Mouse (Mus musculus) 3134 (cell line): Measurements from ENCODE around the gene Ehd1.

Source experiments
- DNase-seq: peaks from one replicate; pipeline ENCODE4 v3.0.0-alpha.2; 2011; ENCODE audit warnings: low spot score; ENCODE audit not compliant: insufficient read length; ENCODE audit errors: extremely low read depth

The Ehd1 gene

GRCm38 (mm10) chr19:6260428-6260827, 16.1 kb upstream of the Ehd1 start:
- no peak for DNase-seq

- DNase-seq: no peak
Measured at GRCm38 (mm10) chr19:6260946-6261345, 15.6 kb upstream of the Ehd1 start.

- DNase-seq: no peak
Measured at GRCm38 (mm10) chr19:6261379-6261778, 15.1 kb upstream of the Ehd1 start.

- no peak for DNase-seq
Measured at GRCm38 (mm10) chr19:6262222-6262621, 14.3 kb upstream of the Ehd1 start.

- DNase-seq: no peak
Measured at GRCm38 (mm10) chr19:6262839-6263433, 13.6 kb upstream of the Ehd1 start.

- DNase-seq: no peak
Measured at GRCm38 (mm10) chr19:6264200-6264599, 12.3 kb upstream of the Ehd1 start.

GRCm38 (mm10) chr19:6264945-6265344, 11.6 kb upstream of the Ehd1 start:
- DNase-seq: no peak

DNA sequence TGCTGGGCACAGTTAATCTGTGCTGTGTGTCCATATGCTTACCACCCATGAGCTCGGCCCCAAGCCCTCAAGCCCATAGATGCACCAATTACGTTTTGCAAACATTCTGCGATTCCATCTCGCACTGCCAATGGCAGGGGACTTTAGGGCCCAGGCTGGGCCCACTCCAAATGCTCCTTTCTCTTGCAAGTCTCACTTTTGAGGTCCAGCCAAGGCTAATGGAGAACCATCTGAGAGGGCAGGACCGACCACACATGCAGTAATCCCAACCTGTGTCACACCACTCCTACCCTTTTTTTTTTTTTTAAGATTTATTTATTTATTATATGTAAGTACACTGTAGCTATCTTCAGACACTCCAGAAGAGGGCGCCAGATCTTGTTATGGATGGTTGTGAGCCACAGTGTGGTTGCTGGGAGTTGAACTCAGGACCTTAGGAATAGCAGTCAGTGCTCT, 10.8 kb upstream of the Ehd1 start:
- no peak for DNase-seq

DNA sequence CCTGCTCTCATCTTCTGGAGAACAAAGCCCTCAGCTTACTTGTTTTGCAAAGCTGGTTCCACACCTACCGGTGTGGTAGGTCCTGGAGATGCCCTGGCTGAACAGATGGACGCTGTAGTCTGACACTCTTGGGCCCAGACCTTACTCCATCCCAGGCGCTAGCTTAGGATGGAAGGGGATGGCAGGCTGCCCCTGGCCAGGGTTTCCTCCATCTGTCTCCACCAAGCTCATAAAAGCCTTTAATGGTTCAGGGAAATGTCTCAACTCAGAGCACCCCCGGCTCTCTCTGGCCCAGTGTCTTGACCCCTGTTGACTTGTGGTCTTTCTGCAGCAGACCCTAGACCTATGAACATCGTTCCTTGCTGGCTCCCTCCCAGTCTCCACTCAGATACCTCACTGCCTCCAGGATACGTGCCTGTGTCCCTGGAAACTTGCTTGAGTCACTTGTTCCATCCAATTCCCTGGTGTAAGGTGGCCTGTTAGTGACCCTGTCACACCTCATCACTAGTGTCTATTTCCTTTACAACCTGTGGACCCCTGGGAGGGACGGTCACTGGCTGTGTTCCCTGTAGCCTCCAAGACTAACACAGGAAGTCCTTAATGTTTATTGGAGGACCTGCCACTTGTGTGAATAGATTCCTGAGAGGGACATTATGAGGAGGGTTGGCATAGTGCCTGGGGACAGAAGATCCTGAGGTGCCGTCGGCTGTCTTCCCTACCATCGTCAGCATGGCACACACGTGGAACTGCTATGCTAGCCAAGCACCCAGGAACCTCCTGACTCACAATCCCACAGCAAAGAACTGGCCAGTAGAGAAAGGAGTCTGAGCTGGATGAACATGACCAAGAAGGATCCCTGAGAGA, 9.0 kb upstream of the Ehd1 start:
- no peak for DNase-seq

DNA sequence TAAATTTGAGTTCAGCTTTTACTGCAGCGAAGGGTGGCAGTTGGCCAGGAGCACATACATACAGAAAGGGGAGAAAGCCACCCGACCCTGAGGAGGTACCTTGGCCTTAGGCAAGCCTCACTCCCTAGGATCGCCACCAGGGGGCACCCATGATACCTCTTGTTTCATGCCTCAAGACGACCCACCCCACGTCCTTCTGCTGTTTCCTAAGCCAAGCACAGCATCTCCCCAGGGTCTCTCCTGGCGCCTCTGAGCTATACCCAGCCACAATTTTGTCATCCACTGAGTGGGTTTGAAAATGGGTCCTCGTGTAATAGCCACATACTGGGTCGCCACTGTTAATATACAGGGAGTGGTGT, 8.4 kb upstream of the Ehd1 start:
- peak; percentile 69 for DNase-seq

- DNase-seq: no peak
Measured at GRCm38 (mm10) chr19:6268670-6269132, 7.8 kb upstream of the Ehd1 start.

- DNase-seq: no peak
Measured at GRCm38 (mm10) chr19:6269798-6270475, 6.6 kb upstream of the Ehd1 start.

GRCm38 (mm10) chr19:6270661-6271060, 5.9 kb upstream of the Ehd1 start:
- DNase-seq: no peak

- DNase-seq: no peak
Measured at GRCm38 (mm10) chr19:6271206-6271605, 5.3 kb upstream of the Ehd1 start.

- DNase-seq: no peak
Measured at GRCm38 (mm10) chr19:6272053-6272452, 4.5 kb upstream of the Ehd1 start.

GRCm38 (mm10) chr19:6272738-6273137, 3.8 kb upstream of the Ehd1 start:
- DNase-seq: no peak

DNA sequence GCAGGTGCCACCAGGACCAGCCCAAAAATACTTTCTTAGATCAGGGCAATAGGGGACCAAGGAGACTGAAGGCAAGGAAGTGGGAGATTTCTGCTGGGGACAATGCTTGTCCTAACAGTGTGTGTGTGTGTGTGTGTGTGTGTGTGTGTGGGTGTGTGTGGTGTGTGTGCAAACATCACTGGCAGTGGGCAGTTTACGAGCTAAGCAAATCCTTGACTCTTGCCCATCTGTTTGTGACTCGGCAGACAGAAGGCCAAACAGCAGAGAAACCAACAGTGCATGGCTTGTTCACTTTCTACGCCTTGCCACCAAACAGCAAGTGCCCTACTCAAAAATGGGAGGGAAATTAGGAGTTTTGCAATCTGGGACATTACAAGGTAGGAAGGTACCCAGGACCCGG, 2.9 kb upstream of the Ehd1 start:
- DNase-seq: no peak

DNA sequence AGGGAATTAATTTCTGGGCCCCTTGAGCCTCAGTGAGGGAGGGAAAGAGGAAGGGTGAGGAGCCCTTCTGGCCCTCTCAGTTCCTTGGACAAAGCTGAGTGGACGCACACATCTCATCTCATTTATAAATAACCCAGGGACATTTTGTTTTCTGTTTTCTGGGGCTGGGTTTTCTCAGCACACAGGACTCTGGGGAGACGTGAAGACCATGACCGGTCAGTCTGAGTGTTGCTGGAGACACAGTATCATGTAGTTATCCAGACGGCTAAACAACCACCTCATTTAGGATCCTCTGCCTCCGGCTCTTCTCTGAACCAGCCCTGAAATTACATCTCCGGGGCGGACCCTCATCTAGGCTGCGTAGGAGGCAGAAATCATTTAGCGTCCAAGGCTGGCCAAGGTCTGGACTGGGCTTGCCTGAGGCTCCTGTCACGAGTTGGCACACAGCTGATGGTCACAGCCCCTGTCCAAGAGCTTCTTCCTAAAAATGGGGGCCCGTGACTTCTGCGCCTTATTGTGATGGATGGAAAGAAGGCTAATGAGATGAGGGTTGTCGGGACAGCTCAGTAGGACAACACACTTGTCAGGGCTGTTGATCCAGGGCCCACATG, 2.4 kb upstream of the Ehd1 start:
- DNase-seq: no peak

DNA sequence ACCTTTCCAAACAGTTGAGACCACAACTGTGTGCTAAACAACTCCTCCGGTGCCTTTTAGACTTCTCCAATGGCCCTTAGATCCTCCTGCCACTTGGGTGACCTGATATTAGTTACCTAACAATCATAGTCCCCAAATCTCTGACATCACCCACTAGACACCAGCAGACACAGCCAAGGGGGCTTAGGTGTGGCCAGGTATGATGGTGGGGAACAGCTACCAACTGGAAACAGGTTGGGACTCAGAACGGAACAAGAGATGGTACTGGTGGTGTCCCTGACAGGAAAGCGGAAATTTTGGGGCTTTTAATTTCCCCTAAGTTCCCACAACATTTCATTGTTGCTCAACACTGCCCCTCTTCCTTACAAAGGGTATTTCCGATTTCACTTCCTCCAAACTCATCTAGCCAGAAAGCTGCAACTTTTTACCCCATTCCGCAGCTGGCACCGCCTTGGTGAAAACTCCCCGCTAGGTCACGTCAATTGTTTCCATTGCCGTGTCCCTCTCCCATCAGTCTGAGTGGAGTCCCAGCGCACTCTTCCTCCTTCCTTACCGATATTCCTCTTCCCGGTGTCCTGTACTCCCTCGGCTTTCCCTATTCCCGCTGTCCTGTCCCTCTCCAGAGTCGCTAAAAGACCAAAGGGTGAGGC, 660 bp upstream of the Ehd1 start:
- DNase-seq: no peak

GRCm38 (mm10) chr19:6277661-6278438, 1.3 kb downstream of the Ehd1 start:
- peak; percentile 84 for DNase-seq
